Mouse (Mus musculus): ENCODE measurements at regions not wholly inside any gene's neighbourhood (a gene's known extent, or its start where the extent isn't known, plus 50 kb on each side); places are given as distances from the start of the nearest gene placed in this dataset.

DNA sequence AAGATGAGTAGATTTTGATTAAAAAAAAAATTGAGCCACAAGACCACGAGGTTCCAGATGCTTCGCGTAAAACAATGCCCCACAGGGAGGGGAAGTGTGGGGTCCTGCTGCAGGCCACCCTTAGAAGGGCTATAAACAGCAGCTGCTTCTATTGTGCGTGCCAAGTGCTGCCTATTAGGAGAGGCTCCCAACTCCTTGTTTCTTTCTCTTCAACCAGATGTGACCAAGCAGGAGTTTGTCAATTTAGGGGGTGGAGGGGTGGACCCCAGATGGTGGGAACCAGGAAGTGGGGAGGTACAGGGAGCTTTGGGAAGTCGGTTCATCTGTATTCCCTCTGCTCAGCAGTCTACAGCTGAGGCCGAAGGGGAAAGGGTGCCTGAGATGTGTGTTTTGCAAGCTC, 718.9 kb upstream of the Car8 start:
- no peak for DNase-seq (ENCODE audit: low read depth in 2 of 2, low spot score in 2 of 2)

DNA sequence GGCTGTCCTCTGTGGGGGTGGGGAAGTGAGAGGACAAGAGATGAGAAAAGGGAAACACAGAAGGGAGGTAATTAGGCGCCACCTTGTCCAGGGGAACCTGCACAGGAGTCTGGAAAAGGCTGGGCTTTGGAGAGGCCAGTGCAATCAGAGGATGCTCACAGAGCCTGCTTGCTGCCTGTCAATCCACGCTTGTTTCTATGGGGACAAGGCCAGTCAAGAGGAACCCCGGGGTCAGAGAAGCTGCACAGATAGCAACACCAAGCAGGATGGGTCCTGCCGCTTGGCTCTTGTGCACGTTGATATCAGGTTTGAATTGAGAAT, 718.1 kb upstream of the Car8 start:
- no peak for DNase-seq (ENCODE audit: low read depth in 2 of 2, low spot score in 2 of 2)

DNA sequence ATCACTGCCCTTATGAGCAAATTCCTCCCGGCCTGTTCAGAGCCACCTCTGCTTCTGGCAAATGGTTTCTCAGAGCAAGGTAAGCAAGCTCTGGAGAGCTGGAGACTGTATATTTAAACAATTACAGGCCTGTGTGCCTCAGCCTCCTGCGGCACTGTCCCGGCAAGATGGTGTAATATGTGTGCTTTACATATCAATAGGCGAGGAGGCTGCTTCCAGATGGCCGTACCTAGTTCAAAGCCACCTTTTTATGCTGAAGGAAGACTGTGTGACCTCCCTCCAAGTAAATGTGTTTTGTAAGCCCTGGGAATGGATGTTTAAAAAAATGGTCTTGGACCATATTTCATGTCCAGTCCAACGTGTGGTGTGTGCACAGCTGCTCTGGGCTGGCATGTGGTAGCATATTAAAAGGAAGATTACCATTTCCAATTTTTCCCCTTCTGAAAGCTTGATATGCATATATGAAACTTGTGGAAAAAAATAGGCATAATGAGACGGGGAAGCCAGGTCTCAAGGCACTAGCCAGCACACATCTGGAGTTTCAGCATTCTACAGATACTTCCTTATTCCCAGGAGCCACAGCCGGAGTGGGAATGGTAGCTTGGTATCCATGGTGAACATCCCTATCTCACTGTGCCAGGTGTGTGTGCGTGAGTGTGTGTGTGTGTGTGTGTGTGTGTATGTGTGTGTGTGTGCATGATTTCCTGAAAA, 717.6 kb upstream of the Car8 start:
- DNase-seq (ENCODE audit: low read depth in 2 of 2, low spot score in 2 of 2): no peak

DNA sequence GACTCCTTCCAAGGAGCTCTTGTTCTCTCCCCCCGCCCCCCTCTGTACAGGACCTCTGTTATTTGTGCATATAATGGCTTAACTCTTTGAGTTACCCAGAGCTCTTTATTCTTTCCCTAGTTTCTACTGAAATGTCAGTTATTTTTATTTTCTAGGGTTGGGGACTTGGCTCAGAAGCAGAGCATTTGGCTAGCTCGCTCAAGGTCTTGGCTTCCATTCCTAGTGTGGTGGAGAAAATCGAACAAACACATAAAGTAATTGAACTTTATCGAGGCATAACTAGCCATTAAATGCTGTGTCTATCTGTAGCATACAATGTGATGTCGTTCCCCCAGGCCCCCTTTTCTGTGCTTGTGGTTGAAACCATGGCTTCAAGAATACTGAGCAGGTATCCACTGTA, 716.5 kb upstream of the Car8 start:
- DNase-seq (ENCODE audit: low read depth in 2 of 2, low spot score in 2 of 2): no peak

DNA sequence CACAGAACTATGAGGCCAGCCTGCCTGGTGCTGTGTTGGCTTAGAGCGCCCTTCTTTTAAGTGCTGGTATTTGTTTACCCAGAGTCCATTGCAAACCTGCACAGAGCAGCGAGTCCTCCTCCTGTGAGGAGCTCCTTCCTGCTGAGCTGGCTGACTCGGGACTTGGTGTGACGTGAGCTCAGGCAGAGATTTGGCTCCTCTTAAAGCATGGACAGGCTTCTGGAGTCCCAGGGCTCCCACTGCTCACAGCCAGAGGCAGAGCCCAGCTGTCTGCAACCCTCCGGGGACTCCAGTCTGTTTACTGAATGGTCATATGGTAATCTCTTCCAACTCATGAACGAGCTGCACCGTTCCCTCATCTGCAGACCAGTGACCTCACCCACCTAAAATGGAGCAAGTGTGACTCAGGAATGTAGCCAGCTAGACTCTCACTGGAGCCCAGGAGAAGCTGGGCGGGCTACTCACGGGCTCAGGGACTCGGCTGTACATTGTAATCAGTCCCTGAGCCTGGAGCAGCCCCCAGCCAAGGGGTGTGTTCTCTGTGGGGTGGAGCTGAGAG, 715.6 kb upstream of the Car8 start:
- DNase-seq (ENCODE audit: low read depth in 2 of 2, low spot score in 2 of 2): no peak

DNA sequence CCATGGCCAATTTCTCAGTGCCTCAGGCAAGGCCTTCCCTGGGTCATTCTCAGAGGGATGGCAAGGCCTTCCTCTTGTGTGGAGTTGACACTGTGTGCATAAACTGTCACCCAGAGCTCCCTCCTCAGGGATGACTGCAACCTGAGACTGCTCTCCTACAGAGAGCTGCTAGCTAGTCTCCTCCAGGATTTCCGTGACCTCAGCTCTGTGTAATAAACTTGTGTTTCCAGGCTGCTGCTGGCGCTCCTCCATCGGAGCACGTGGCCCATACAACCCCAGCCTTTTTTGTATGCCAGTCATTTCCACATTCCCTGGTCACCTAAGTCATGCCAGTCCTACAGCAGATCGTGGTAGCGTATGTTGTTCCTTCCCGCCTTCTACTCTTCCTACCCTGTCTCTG, 714.3 kb upstream of the Car8 start:
- no peak for DNase-seq (ENCODE audit: low read depth in 2 of 2, low spot score in 2 of 2)

DNA sequence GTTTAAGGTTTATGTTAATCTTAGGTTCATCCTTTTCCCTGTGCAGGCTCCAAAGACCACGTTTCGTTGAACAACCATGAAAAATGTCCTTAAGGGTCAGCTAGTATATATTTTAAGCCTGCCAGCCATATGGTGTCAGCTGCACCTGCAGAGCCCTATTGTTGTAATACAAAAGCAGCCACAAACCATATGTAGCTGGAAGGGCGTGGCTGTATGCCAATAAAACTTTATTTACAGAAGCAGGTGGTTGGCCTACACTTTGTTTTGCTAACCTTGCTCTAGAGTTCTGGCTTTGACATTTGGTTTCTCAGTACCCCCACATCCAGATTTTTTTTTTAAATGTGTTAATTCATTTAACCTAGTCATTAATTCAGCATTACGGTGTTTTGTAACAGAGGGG, 711.1 kb upstream of the Car8 start:
- DNase-seq (ENCODE audit: low read depth in 2 of 2, low spot score in 2 of 2): no peak

DNA sequence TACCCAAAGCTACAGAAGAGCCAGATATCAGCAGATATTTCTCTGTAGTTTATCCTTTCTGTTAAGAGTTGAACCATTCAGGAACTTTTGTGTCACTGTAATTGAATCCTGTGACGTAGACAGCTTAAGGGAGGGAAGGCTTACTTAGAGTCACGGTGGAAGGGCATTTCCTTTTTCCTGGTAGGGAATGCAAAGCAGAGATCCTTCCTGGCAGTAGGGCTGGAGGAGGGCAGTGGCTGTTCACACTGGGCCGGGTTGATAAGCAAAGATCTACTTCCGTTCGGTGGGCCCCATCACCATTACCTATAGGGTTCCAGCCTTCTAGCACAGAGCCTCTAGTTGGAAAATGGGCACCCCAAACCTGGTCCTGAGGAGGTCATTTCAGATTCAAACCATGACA, 710.7 kb upstream of the Car8 start:
- no peak for DNase-seq (ENCODE audit: low read depth in 2 of 2, low spot score in 2 of 2)

DNA sequence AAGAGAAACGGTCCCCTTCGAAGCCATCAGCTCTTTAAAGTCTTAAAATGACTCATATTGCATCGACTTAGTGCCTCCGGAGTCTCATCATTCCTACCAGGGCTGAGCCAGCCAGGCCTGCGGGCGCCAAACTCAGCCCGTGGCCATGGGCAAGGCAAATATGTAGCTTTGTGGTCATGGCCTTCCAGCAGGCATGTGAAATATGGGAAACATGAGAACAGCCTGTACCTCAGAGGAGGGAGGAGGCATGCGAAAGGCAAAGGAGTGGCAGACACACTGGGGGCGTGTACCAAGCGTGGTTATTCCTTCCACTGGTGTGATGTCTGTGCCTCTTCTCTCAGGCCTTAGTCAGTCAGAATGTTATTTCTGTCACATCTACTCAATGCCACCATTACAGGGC, 706.3 kb upstream of the Car8 start:
- DNase-seq (ENCODE audit: low read depth in 2 of 2, low spot score in 2 of 2): no peak

DNA sequence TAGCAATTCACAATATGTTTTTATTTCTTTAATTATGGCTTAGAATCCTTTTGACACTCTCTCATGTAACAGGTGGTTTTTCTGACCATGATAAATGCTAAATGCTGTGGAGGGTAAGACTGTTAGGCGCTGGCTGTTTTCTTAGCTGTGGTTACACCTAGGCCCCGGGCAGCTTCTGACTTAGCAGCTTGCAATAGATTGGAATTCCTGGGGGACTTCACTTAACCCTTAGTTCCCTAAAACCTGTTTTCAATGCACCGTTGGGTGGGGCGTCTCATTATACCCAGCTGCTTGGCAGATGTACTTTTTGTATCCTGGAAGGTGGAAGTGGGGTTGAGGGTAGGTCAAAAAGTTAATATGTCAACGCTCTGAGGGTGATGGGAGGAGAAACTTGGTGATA, 704.2 kb upstream of the Car8 start:
- DNase-seq (ENCODE audit: low read depth in 2 of 2, low spot score in 2 of 2): no peak

DNA sequence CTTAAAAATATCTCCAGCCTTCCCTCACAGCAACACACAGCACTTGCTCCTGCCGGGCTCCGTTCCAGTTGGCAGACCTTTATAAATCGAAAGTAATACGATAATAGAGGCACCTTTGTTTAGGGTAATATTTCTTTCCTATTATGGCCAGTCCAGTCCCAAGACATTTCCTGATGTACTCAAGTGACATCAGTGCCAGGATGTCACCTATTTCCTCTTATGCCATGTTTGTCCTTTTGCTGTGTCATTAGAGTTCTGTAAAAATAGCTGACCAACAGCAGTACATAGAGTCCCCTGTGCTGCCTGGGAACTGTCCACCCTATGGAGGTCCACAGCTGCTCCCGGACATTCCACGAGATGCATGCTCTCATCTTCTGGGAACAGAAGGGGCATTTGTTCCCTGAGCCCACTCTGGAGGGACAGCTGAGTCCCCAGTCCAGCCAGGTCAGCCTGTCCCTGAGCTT, 700.1 kb upstream of the Car8 start:
- no peak for DNase-seq (ENCODE audit: low read depth in 2 of 2, low spot score in 2 of 2)

DNA sequence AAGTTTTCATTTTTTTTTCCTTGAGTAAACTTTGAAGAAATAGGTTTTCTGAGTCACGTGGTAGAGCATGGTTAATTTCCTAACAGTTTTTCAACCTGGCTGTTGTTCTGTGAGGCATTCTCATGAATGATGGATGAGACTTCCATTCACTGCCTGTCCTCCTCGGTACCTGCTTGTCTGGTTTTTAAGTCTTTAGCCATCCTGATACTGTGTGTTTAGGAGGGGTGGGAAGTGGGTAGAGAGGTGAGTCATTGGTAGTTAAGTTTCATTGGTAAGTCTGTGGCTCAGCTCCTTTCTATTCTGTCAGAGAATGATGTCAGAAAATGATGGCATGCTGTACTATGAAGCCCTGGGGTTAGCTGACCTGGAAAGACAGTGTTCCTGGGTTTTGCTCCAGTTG, 697.1 kb upstream of the Car8 start:
- no peak for DNase-seq (ENCODE audit: low read depth in 2 of 2, low spot score in 2 of 2)

DNA sequence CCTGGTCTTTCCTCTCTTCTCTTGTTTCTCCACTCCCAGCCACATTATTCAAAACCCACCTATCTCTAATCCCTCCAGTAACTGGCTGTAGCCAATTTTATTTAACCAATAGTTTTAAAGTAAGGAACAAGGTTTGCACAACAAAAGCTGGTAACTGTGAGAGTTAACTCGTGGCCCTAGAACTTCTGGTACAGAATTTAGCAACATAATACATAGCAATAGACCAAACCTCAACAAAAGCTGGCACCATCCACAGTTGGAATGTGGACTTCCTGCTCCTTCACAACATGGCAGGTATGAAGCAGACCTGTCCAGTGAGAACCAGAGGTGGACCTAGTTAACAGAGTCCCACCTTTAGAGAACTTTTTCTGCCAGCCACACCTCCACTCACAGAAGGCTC, 695.7 kb upstream of the Car8 start:
- DNase-seq (ENCODE audit: low read depth in 2 of 2, low spot score in 2 of 2): no peak

DNA sequence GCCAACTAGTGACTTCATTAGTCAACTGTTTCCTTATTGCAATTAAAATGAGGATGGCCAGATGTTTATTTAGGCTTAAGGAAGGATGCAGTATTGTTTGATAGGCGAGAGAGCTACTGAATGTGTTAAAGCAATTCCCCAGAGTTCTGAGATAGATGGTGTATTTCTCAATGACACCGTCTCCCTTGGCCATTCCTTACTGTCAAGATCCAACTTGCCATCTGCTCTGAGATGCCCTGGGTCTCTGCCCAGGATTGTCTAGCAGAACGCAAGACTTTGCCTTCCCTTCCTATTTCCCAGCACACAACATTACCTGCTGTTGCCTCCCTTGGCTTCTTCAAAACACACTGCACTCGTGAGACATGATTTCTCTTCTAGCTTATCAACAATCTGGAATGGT, 690.5 kb upstream of the Car8 start:
- DNase-seq (ENCODE audit: low read depth in 2 of 2, low spot score in 2 of 2): no peak

DNA sequence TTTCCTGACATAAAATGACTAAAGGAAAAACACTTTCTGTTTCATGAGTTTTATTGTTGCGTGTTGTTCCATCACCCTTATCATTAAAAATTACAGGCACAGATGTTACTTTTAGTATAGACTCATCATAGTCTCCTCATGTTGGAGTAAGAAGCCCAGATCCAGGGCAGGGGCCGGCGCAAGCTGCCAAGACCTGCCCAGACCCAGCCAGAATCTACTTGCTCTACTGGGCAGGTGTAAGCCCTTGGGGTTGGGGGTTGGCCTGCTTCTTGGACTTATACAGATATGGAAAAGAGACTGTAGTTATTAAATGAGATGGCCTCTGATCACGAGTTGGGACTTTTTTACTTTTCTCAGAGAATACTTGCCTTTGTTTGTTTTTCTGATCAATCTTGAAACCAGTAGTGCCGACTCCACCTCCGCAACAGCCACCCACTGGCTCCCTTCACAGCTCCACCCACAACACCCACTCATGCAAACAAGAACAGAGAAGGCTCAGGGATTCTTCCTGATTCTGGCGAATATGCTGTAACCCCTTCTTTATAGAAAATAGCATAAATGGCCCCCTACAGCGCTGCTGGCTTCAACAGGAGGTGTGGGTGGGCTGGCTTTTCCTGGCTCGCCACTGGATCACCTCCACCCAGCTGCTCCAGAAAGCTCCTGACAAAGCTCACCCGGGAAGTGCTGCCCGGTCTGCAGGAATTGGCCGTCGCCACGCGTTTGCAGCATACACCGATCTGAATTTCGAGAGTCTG, 689.9 kb upstream of the Car8 start:
- DNase-seq (ENCODE audit: low read depth in 2 of 2, low spot score in 2 of 2): no peak

DNA sequence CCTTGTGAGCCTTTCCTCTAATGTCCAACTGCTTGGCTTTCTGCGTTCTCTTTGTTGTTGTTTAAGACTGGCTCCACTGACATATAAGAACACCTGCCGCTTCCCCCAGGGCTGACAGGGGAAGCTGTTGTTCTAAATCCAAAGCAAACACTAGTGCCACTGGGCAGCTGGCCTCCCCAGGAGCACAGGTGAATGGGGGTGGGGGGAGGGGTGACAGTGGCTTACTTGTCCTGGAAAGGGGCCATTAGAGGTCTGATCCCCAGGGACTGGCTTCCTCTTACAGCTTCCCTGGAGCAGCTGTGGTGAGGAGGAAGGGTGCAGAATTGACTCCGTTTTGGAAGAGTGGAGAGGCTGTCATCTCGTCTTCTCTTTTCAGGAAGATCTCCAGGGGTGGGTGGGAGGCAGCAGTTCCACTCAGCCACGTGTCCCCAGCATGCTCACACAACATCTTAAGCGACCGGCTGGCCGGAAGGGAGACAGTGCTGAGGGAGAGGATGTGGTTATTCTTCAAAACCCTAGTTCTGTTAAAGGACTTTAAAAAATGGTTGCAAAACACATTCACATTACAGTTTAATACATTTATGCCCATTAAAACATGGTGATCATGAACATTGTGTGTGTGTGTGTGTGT, 688.5 kb upstream of the Car8 start:
- DNase-seq (ENCODE audit: low read depth in 2 of 2, low spot score in 2 of 2): peak in 1 of 2 experiments; percentile 44

DNA sequence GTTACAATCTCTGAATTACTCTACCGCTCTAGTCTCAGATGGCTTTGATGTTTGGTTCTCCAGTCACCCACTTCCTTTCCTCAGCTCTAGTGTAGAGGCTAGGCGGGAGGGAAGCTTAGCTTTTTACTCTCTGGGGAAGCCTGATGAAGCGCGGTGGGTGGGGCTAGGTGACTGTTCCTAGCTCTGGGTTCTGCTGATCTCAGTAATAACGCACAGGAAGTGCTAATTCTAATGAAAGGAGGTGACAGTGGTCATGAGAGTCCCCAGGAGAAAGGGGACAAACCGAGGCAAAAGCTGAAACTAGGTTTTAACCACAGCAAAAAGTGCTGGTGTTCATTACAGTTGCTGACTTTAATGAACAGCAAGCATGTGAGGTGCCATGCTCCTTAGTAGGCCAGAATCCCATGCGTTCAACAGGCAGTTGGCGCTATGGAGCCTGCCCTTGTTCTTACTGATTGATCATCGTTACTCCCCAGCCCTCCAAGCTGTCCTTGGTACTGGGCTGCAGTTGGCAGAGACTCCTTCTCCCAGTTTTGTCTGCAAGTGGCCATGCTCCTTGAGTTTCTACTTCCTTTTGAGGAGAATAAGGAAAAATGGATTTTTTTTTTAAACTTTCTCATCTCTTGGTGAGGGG, 687.9 kb upstream of the Car8 start:
- DNase-seq (ENCODE audit: low read depth in 2 of 2, low spot score in 2 of 2): peak; percentile 43 to 58

DNA sequence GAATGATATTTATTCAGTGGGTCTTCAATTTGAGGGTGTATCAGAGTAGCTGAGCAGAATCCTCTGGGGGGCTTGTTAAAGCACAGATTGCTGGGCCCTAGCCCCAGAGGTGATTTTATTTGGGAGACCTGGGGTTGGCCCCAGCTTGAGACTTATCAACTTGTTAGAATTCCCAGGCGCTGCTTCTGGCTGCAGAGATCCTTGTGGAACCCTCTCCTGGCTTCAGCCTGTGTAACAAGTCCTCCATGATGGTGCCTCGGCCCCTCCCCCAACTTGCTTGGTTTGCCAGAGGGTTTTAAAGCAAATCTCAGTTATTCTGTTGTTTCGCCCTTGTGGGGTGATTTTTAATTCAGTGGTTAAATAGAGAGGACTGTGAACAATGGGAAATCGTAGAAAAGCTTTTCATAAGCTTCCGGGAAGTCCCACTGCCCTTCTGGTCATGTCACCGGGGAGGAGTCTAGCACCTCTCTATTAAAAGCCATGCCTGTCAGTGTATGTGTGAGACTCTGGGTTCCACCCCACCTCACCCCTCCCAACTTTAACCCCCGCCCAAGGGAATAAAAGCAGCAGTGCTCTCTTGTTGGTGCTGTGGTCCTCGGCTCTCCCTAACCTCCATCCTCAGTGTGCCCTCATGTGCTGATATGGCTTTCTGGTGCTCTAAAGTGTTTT, 684.0 kb upstream of the Car8 start:
- DNase-seq (ENCODE audit: low read depth in 2 of 2, low spot score in 2 of 2): no peak

DNA sequence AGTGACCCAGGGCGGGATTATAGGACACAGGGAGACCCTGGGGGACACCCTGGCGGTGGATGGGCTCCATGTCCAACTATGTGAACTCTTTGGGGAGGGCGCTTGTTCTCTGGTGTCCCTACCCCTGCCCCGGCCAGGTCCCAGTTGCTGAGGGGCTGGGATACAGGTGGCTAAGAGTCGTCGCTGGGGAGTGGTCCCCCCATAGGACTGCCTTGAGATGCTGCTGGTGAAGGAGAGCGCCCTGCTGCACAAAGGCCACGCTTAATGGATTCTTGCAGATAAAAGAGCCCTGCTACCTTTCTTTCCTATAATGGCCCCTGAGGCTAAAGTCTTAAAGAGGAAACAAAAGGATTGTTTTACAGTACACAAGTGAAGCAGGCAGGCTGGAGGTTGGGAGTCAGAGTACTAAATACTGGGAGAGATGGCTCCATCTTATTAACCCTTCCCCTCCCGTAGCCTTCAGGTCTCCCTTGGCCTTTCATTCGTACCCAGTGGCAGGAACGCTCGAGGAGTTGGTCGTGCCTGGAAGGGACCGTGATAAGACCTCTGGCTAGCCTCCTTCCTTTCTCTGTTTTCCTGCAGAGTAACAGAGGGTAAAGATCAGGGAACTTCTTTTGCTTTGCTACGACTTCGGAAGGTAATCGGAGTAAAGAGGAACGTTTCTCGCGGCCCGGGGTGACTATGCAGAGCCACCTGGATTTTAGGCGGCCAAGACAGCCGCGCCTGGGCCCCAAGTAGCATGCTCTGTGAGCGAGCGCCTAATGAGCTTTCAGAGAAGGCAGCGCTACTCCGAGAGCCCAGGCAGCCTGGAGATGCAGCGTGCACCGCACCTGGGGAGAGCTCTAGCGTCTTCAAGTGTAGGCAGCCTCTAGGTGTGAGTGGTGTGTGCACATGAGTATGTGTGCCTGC, 682.9 kb upstream of the Car8 start:
- DNase-seq (ENCODE audit: low read depth in 2 of 2, low spot score in 2 of 2): no peak

DNA sequence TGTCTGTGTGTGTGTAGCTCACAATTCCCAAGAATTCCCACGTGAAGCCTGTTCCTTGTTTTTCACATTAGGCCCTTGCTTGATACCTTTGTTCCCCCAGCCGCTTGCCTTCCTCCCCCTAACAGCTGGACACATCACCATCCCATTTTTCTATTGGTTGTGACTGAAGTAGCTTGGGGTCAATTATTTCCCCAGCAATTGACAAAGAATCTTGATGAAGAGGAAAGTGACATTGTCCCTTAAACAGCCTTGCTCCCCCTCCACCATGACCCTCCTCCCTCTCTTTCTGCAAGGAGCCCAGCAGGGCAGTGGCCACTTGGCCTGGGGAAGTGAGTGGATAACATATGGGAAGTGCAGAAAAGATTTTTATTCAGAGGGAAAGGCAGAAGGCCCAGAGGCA, 681.5 kb upstream of the Car8 start:
- DNase-seq (ENCODE audit: low read depth in 2 of 2, low spot score in 2 of 2): no peak
